Mouse (Mus musculus) stomach, postnatal 0 days (tissue): ENCODE data around the gene Tbc1d4.

Source experiments
- CTCF ChIP-seq: IDR thresholded peaks from 2 replicates; pipeline ENCODE4 v1.5.1; 2016; ENCODE audit warnings: antibody characterized with exemption, low read depth, mild to moderate bottlenecking, moderate library complexity
- EP300 ChIP-seq: optimal IDR thresholded peaks from 2 replicates; pipeline ENCODE3; 2016; ENCODE audit warnings: antibody characterized with exemption

DNA sequence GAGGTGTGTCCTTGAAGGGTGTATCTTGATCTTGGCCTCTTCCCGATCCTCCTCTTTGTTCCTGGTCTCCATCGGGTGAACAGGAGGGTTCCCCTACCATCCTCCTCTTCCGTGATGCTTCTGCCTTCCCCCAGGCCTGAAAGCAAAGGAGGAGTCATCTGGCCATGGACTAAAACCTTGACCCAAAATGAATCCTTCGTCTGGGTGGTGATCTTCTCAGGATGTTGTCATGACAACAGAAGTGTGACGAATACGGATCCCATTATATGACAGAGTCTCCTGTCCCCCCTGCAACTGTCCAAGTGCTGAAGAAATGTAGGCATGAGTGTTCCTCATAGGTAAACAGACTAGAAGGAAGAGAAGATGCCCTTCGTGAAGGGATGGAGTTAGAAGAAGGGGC is 15.7 kb downstream of the Tbc1d4 start:
- TF ChIP-seq CTCF (no peak), EP300 (no peak)
